Mouse (Mus musculus): Measurements from ENCODE around the gene Inha. TPM values are rescaled to one million over a fixed set of nuclear protein-coding genes. Genes with fewer than 3 reads are reported as not detected.

Gene Inha
- 42.4 and 44.1 TPM in 2 replicates for total RNA-seq (2021)
- long read RNA-seq, transcript Inha-201 (2 exons, 1,475 nt), result major isoform, 25 of 37 reads
- long read RNA-seq, partial matches to known transcripts, result 7 of 37 reads
- long read RNA-seq, other reads (novel, unspliced or antisense), result 5 of 37 reads

DNA sequence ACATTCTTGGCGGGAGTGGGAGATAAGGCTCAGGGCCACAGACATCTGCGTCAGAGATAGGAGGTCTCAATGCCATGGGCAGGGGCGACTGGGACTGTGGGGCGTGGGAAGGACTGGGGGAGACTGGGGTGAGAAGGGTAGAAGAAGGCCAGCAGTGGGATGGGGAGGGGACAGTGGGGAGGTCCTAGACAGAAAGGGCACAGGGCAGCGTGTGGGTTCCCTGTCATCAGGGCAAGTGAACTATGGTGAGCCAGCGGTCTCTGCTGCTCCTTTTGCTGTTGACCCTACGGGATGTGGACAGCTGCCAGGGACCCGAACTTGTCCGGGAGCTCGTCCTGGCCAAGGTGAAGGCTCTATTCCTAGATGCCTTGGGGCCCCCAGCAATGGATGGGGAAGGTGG is at the start of gene Inha:
TSS of gene Inha (plus strand) at position 72 of the 400 bp plus-strand sequence.
- DNase-seq, result peak; percentile 39

DNA sequence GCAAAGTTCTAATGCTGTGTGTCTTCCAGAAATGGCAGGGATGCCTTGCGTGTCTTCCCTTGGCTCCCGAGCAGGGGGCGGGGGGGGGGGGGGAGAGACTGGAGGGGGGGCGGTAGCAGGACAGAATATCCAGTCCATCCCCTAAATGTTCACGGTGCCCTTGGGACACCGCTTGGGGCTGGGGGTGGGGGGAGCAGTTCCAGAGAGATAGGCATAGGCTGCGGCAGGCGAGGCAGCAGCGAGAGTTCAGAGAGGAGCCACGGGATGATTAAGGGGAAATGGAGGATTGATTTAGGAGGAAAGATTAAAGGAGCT is 49.2 kb upstream of the Inha start:
- DNase-seq, result no peak

DNA sequence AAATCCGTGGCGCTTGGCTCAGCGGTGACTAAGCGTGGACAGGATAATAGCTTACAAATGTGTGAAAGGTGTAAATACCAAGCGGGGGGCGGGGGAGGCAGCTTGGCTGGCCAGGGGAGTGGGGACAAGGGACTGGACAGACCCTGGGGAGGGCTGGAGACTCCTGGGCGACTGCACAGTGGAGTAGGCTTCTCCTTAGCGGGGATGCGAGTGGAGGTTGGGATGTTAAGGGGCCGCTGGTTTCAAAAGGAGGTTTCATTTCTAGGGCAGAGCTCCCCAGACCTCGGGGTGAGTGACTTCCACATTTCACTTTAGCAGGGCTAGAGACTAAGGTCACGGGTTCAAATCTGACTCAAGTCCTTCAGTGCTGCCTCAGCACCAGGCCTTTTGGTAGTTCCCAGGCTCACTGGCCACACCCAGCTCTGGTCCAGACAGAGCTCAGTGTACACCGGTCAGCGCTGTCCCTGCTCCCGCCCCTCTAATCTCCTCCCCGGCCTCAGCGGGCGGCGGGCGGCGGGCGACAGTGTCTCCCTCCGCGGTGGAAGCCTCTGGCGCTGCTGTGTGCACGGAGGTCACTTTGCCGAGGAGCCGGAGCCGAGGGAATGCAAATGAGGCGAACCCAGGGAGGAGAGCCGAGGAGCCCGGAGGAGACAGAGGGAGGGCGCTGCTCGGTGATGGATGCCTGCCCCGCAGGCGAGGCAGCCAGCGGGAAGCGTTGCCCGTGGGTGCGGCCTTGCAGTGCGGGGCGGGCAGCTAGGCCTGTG is 48.7 kb upstream of the Inha start:
- peak; percentile 52 for DNase-seq

DNA sequence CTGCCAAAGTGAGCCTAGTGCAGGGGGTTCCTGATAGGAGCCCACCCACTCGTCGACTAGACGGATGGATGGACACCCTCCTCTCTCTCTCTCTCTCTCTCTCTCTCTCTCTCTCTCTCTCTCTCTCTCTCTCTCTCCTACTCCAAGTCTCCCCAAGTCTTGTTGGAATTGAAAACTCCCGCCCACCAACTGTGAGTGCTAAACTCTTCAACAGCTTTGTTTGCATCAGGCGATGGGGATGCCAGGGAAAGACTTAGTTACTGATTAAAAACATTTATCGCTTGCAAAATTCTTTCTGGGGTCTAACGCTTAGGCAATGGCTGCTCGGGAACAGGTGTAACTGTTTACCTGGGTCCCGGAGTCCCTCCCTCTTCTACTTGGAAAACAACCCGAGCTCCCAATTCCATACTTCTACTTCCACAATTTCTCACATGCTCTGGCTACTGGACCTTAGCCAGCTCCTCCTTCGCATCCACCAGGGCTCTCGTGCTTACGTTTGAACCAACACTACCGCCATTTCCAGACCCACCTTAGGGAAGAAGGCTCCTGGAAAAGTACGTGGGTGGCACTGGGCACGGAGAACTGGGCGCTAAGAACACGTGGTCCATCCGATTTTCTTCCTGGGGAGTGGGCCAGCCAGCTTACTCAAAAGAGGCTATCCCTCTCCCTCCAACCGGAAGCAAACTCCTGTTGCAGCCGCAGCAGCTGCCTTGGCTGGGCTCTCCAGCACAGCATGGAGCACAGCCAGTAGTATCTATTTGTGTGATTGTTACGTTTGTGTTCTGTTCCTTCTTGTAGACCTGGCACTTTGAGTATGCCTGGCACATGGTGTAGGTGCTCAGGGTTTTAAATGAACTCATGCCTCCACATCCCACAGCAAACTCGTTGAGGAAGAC is 47.8 kb upstream of the Inha start:
- DNase-seq, result no peak

DNA sequence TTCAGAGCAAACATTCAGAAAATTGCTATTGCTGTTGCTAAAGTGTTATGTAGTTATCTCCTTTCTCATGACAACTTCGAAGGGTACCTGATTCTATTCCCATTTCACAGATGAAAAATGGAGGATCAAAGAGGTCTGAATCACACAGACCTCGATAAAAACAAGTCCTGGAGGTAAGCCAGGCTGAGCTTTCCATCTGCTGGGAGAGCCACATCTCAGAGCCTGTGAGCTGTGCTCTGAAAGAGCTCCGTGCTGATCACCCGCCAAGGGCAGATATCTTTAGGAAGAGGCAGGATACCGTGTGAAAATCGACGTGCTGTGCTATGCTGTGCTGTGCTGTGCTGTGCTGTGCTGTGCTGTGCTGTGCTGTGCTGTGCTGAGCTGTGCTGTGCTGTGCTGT is 46.6 kb upstream of the Inha start:
- DNase-seq, result no peak

DNA sequence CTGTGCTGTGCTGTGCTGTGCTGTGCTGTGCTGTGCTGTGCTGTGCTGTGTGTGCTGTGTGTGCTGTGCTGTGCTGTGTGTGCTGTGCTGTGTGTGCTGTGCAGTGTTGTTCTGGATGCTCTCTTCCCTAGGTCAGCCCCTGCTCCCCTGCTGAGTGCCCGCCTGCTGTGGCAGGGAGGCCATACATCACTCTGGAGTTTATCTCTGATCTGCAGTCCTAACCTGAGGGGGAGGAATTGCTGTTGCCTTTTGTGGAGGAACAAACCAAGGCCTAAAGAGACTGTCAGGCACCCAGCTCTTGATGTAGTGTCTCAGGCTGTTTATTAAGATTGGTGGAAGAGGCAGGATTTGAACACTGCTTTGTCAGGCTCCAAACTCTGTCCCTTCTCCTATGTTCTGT is 44.2 kb upstream of the Inha start:
- DNase-seq, result no peak

DNA sequence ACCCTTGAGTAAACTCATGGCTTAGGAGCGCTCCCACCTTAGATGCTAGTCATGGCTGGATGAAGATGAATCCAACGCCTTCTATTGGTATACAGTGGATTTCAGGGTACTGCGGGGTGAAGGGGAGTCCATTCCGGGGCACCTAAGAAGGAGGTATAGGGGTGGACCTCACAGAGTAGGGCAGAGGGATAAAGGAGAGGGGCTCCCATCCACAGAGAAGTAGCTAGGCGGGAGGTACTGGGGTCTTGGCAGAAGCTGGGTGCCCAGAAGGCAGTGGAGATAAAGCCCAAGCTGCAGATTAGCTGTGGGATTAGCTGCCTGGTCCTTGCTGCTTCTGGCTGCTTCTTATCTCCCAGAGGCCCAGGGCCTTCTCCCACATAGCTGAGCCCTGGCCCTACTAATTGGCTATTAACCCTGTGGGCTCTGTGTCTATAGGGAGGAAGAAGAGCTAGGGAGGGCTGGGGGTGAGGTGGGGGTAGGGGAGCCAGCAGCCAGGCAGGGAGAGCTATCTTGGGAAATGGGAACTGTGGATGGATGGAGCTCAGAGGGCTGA is 43.1 kb upstream of the Inha start:
- DNase-seq, result no peak

DNA sequence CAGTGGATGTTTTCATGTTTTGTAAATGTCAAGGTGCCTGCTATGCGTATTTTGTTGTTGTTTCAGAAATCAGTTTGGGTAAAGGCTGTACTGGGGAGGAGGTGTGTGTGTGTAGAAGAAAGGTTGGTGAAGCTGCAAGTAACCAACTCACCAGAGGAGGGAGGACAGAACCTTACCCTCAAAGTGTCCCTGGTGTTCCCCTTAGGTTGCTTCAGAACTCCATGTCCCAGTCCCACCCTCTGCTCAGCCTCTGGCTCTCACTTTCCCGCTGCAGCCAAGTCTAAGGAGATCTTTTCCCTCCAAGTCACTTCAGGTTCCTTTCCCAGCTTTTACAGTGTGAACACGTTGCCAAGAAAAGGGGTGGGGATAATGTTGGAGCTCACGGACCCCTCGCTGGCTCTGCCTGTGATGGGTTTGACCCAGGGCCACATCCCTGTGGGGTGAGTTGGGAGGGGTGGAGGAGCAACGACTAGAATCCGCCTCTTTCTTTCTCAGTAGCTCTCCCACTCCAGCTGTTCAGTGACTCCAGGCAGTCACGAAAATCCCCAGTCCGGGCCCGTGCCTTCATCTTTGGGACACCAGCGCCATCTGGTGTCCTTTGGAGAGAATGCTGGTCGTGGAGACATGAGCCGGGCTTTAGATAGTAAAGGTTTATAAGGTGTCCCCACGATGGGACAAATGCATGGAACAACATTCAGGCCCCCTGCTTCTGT is 39.5 kb upstream of the Inha start:
- DNase-seq, result peak; percentile 76

DNA sequence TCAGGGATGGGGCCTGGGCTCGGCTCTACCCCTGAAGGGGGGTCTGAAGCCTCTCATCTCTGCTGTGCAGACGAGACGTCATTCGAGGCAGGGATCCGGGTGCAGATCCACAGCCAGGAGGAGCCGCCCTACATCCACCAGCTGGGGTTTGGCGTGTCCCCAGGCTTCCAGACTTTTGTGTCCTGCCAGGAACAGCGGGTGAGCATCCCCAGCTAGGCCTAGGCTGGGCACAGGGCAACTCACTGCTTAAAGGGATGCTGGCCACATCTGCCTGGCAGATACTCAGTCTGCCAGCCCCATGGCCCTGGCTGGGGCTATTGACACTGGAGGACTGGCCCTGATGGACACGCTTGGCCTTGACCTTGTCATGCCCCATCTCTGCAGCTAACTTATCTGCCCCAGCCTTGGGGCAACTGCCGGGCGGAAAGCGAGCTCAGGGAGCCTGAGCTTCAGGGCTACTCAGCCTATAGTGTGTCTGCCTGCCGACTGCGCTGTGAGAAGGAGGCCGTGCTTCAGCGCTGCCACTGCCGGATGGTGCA is 37.5 kb upstream of the Inha start:
- peak; percentile 38 for DNase-seq

DNA sequence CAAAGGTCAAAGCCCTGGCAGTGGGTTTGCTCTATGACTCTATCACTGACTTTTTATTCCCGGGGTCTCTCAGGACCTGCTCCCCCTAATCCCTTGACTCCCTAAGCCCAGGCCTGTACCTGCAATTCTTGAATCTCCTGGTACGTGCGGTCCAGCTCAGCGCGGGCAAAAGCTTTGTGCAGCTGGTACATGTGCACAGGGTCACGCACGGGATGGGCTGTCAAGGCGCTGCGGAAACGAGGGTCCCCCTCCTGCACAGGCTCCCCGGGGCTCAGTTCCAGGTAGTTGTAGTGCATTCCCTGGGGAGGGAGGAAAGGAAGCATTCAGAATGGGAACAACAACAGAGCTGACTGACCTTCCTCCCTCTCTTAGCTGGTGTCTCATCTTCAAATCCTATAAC is 30.4 kb upstream of the Inha start:
- no peak for DNase-seq

DNA sequence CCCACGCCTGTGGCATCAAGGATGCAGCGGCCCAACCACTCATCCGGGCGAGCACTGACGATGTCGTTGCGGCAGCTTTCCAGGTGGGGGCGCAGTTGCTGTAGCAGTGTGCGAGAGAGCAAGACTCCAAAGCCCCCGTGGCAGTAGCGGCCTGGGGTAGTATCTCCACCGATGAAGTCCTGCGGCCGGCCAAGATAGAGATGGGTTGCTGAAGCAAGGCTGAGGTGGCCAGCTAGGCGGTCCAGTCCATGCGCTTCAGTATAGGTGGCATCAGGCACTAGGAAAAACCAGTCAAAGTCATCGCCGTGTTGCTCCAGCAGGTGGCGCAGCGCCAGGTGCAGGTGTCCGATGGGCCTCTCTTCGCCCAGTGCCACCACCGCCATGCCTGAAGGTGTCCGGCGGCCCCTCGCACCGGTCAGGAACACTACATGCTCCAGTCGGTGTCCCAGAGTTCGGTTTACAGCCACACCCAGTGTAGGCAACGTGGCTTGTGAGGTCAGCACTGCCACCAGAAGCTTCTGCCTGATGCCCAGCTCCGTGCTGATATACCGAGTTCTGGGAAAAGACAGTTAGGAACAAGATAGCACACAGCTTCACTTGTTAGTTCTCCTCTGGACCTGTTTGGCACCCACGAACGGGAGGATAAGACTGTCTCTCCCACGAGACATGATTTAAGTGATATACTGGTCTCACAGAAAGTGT is 29.5 kb upstream of the Inha start:
- DNase-seq, result peak; percentile 89

DNA sequence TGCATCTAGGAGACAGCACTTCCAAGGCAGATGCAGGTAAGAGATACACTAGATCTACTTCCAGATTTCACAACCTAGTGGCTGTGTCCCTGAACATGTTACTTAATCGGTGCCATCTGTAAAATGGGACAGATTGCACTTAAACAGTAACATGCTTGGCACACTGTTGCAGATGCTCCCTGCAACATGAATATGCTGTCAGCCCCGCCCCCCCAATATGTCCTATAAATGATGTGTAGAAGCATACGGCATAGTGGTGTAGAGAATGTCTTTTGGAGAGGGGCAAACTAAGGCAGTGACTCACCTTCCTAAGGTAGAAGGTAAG is 28.9 kb upstream of the Inha start:
- no peak for DNase-seq

DNA sequence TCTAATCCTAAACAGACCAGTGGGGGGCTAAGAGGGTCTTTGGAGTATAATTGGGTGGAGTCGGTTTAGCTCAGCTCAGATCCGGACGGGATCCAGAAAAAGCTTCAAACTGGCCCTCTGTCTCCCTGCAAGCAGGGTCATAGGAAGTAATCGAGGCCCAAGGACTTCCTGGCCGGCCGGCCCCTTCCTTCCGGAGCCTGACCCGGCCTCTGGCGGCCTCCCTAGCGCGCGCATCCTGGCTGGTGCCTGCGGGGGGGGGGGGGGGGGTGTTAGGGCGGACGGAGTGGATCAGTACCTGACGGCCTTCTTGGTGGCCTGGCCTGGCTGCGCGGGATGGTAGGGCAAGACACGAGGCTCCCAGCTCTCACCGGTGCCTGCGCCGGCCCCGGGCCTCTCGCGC is 28.4 kb upstream of the Inha start:
- peak; percentile 54 for DNase-seq

DNA sequence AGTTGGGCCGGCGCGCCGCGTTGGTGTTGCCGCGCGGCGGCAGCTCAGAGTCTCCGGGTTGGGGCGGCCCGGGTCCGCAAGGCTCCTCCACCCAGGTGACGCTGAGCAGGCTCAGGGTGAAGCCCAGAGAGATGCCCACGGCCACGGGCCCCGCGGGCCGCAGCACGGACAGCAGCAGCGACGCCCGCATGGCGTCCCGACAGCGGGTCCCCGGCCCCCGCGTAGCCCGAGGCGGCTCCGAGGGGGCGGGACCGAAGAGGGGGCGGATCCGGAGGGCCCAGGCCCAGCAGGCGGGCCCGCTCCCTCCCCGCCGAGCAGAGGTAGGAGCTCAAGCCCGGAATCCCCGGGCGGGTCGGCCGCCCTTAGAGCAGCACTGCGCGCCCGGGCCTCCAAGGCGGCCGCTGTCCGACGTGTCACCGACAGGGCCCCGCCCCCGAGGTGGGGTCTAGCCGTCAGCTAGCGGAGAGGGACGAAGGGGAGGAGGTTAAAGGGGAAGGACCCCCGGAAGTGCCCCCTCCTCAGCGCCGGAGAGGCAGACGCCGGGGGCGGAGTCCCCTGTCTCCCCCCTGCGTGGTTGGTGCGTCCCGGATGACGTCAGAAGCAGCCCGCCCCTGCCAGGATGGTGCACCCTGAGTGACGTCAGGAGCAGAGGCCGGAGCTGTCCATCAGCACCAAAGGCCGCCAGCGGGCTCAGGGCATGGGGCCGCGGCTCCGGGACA is 27.8 kb upstream of the Inha start, which contains the start of the genes Chpf and Tmem198:
TSS of gene Chpf (minus strand) at position 392 of the 719 bp plus-strand sequence.
TSS of gene Tmem198 (plus strand) at position 617 of the 719 bp plus-strand sequence.
- DNase-seq, result peak; percentile 97

DNA sequence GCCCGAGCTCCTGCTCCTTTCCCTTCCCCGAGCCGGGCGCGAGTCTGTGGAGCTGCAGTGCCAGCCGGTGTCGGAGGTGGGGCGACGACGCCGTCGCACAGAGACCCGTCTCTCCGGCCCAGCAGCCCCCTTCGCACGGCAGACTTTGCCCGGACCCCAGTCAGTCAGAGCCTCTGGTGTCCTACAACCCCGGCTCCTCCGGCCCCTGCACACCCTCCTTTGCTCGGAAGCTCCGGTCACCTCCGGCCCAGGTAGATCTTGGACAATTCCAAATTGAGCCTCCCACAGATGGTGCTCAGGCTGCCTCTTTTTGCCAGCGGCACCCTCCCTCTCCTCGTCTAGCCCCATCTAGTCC is 27.3 kb upstream of the Inha start:
- DNase-seq, result no peak

DNA sequence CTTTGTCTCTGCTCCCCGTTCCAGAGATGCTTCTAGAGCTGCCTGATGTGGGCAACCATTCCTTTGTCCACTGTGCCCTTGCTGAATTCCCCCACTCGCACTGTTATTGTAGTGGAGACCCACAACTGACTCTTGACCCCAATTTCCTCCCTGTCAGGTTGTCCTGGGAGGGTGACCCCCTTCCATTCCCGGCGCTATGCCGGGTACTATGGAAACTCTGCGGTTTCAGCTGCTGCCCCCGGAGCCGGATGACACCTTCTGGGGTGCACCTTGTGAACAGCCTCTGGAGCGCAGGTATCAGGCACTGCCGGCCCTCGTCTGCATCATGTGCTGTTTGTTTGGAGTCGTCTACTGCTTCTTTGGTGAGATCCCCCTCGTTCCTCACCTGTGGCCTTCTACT is 26.8 kb upstream of the Inha start:
- no peak for DNase-seq

DNA sequence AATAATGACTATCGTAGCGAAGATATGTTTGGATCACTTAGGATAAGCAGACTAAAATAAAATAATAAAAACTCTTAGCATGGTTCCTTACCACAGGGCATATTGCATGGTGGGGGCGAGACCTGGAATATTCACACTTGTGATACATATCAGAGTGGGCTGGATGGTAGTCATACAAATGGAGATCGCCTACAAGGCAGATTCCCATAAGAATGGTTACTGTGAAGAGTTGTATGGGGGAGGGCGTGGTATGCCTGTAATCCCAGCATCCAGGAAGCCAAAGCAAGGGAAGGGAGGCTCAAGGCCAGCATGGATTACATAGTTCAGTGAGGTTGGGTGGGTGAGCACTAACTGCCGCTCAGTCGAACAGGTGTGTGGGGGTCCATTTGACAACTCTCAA is 26.1 kb upstream of the Inha start:
- DNase-seq, result no peak

DNA sequence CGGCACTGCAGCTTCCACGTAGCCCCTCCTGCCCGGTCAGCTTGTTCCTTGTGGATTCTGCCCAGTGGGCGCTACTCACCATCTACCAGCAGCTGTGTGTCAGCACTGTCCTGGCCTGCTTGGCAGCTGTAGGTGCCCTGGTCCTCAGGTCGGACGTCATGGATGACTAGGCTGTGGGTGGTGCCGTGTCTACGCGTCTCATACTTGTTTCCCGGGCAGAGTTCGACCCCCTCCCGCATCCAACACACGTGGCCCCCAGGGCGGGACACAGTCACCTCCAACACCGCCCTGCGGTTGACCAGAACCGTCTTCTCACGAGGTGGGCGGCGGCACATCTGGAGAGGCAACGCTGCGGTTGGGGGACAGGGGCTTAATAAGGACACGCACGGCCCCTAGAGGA is 20.3 kb upstream of the Inha start:
- no peak for DNase-seq

DNA sequence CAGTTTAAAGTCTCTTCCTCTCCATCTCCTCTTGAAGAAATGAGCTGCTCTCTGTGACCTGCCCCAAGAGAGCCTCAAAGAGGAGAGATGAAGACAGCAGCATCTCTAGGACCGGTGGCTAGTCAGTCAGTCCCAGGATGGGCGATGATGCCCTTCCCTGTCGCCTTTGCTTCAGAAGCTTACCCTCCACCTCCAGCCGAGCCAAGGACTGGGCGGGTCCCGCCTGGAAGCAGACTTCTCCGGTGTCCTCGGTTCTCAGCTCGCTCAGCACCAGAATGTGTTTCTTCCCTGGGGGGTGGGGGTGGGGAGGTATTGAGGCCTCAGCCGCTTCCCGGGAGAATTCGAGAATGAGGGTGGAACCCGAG is 19.9 kb upstream of the Inha start:
- no peak for DNase-seq

DNA sequence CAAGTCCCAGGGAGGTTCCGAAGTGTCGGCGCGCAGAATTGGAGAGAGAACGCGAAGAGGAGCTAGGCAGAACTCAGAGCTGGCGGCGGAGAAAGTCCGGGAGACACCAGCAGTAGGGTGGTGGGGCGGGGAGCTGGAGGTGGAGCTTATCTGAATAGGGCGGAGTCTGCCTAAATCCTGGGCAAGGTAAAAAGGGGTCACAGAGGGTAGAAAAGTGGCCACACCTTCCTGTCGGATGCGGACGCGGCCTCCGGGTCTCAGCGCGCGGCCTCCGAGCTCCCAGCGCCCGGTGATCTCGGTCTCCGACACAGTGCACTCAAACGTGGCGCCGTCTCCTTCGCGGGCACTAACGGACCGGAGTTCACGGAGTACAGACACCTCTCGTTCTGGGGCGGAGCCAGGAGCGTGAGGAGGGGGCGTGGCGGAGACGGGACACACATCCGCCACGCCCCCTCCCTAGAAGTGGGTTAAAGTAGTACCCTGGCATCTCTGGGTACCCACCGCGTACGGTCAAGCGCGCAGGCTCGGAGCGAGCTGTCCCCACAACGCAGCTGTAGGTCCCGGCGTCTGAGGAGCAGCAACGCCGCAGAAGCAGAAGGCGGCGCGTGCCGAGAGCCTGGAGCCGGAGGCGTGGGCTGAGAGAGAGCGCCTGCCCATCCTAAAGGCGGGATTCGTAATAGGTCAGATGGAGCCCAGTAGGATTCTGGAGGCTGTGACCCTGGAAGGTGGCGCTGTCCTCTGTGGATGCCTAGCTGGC is 19.3 kb upstream of the Inha start:
- DNase-seq, result peak; percentile 88
